Mouse (Mus musculus) liver, adult (tissue): ENCODE measurements around the gene Gm5134.
A peak's percentile ranks its signal among the peaks of the same experiment; 100 is the strongest.

ENCODE experiments used
- GATA4 ChIP-seq: IDR thresholded peaks from 2 replicates; pipeline ENCODE4 v1.6.1; 2014; ENCODE audit warnings: mild to moderate bottlenecking, low read length; ENCODE audit not compliant: insufficient replicate concordance

Gm5134 gene

GRCm38 (mm10) chr10:76003221-76003620 is 48.9 kb downstream of the Gm5134 start:
- TF ChIP-seq GATA4: no peak

GRCm38 (mm10) chr10:76006385-76006784 is 52.1 kb downstream of the Gm5134 start:
- no peak for TF ChIP-seq GATA4

GRCm38 (mm10) chr10:76009812-76010211 is 55.5 kb downstream of the Gm5134 start:
- TF ChIP-seq GATA4: no peak

GRCm38 (mm10) chr10:76012922-76013321 is 58.6 kb downstream of the Gm5134 start:
- TF ChIP-seq GATA4: no peak

- no peak for TF ChIP-seq GATA4
Observed at GRCm38 (mm10) chr10:76016886-76017285, 62.6 kb downstream of the Gm5134 start.

GRCm38 (mm10) chr10:76021728-76022127 is 67.4 kb downstream of the Gm5134 start:
- peak; percentile 70 for TF ChIP-seq GATA4

- TF ChIP-seq GATA4: no peak
Observed at GRCm38 (mm10) chr10:76023921-76024320, 69.6 kb downstream of the Gm5134 start.

GRCm38 (mm10) chr10:76025470-76026190 is 71.3 kb downstream of the Gm5134 start:
- TF ChIP-seq GATA4: no peak

GRCm38 (mm10) chr10:76027127-76028015 is 73.1 kb downstream of the Gm5134 start:
- no peak for TF ChIP-seq GATA4

GRCm38 (mm10) chr10:76028016-76028366 is 73.7 kb downstream of the Gm5134 start:
- no peak for TF ChIP-seq GATA4

GRCm38 (mm10) chr10:76028396-76028795 is 74.1 kb downstream of the Gm5134 start:
- TF ChIP-seq GATA4: no peak

- TF ChIP-seq GATA4: no peak
Observed at GRCm38 (mm10) chr10:76029276-76029675, 75.0 kb downstream of the Gm5134 start.

- TF ChIP-seq GATA4: no peak
Observed at GRCm38 (mm10) chr10:76030496-76030895, 76.2 kb downstream of the Gm5134 start.

GRCm38 (mm10) chr10:76031511-76032401 is 77.4 kb downstream of the Gm5134 start:
- TF ChIP-seq GATA4: no peak; the same call in 1 of the 2 replicates
